Mouse (Mus musculus) adrenal gland, adult 18-20 months (tissue): Measurements from ENCODE around the gene Chfr. TPM values are rescaled to one million over a fixed set of nuclear protein-coding genes. Genes with fewer than 3 reads are reported as not detected.

Source experiments
- total RNA-seq, 2 experiments: library from RNA; stranded (reverse); gene quantifications; 1 replicate in 1 of 2; 2 replicates in 1 of 2; pipeline ENCODE4 v1.2.3; 2021

Chfr gene
- total RNA-seq, 2 experiments from 2014 or later = 20.3 to 31.9 TPM

Other genes starting within 250 kb of the Chfr start
- 10 to 100 TPM in 1 of 2 experiments, 1 to 10 TPM in 1; 8.5 to 11.7 TPM for gene Gm15446, start 212.4 kb upstream of the Chfr start, total RNA-seq
- gene Zfp932, start 139.3 kb upstream of the Chfr start, total RNA-seq = 10 to 100 TPM; 19.0 to 19.9 TPM
- gene Gm17655, start 63.3 kb upstream of the Chfr start, total RNA-seq = 1 to 10 TPM; 4.7 to 7.6 TPM
- gene Gm35315, start 41.4 kb upstream of the Chfr start, total RNA-seq = under 1 TPM; 0.30 to 0.70 TPM
- under 1 TPM in 1 of 2 experiments, not detected in 1; 0.19 TPM for gene Plcxd1, start 35.9 kb upstream of the Chfr start, total RNA-seq
- 10 to 100 TPM; 69.9 to 71.0 TPM for gene Gtpbp6, start 27.6 kb upstream of the Chfr start, total RNA-seq
- 1 to 10 TPM; 6.0 to 6.2 TPM for gene Zfp605, start 25.8 kb upstream of the Chfr start, total RNA-seq
- gene Golga3, start 40.9 kb downstream of the Chfr start, total RNA-seq = 10 to 100 TPM; 34.6 to 40.7 TPM
- gene Ankle2, start 95.2 kb downstream of the Chfr start, total RNA-seq = 10 to 100 TPM; 36.1 to 37.4 TPM
- gene Pgam5, start 134.1 kb downstream of the Chfr start, total RNA-seq = 10 to 100 TPM; 45.2 to 49.5 TPM
- 10 to 100 TPM; 10.4 to 14.3 TPM for gene Pxmp2, start 150.3 kb downstream of the Chfr start, total RNA-seq
- gene Pole, start 150.5 kb downstream of the Chfr start, total RNA-seq = 1 to 10 TPM in 1 of 2 experiments, under 1 TPM in 1; 0.90 to 1.1 TPM
- gene P2rx2, start 207.4 kb downstream of the Chfr start, total RNA-seq = under 1 TPM; 0.54 to 0.80 TPM
- gene Lrcol1, start 208.9 kb downstream of the Chfr start, total RNA-seq = not detected